Mouse (Mus musculus) embryonic facial prominence, embryonic 15.5 days (tissue): ENCODE data around the gene Nf1. TPM values are rescaled to one million over a fixed set of nuclear protein-coding genes. Genes with fewer than 3 reads are reported as not detected.

Experiments used
- ATAC-seq: fragments of 200-750 bp; cut with Nextera tagmentation; 2 replicates; pipeline ENCODE4 v1.8.0; 2017; ENCODE audit warnings: low read depth, moderate TSS enrichment; ENCODE audit not compliant: insufficient number of reproducible peaks, low FRiP score, low TSS enrichment
- H3K27ac ChIP-seq: fragments of 300-500 bp; sonication (generic); replicated peaks from 2 replicates; pipeline ENCODE4 v1.5.1; 2015; ENCODE audit warnings: mild to moderate bottlenecking, inconsistent platforms
- H3K27me3 ChIP-seq: fragments of 300-500 bp; sonication (generic); 2 replicates; pipeline ENCODE4 v1.6.1; 2015; ENCODE audit warnings: inconsistent platforms
- H3K36me3 ChIP-seq: fragments of 300-500 bp; sonication (generic); 2 replicates; pipeline ENCODE4 v1.6.1; 2015; ENCODE audit warnings: mild to moderate bottlenecking, inconsistent platforms
- H3K4me1 ChIP-seq: fragments of 300-500 bp; sonication (generic); 2 replicates; pipeline ENCODE4 v1.6.1; 2015; ENCODE audit warnings: inconsistent platforms
- H3K4me2 ChIP-seq: fragments of 300-500 bp; sonication (generic); replicated peaks from 2 replicates; pipeline ENCODE4 v1.6.1; 2015; ENCODE audit warnings: mild to moderate bottlenecking, inconsistent platforms
- H3K4me3 ChIP-seq: fragments of 300-500 bp; sonication (generic); replicated peaks from 2 replicates; pipeline ENCODE4 v1.5.1; 2015; ENCODE audit warnings: mild to moderate bottlenecking, inconsistent platforms
- H3K9ac ChIP-seq: fragments of 300-500 bp; sonication (generic); 2 replicates; pipeline ENCODE4 v1.6.1; 2015; ENCODE audit warnings: inconsistent platforms
- H3K9me3 ChIP-seq: fragments of 300-500 bp; sonication (generic); replicated peaks from 2 replicates; pipeline ENCODE4 v1.6.1; 2016; ENCODE audit warnings: inconsistent platforms
- WGBS: fragments of 180-500 bp; shearing (Covaris S2); methylation state at CpG from one replicate; pipeline ENCODE4 v1.1.7; 2015; 5-methylcytosine and 5-hydroxymethylcytosine counted together
- polyA plus RNA-seq: library from polyadenylated mRNA; unstranded; fragments of >200 nt; fragmentation: Nextera tagmentation; extraction: Ambion mirVana; gene quantifications from 2 replicates; pipeline ENCODE4 v1.2.1, GENCODE M21; 2015

The Nf1 gene
- polyA plus RNA-seq, 1 experiment from 2014 or later: 6.4 TPM

GRCm38 (mm10) chr11:79329585-79329984 is 9.9 kb upstream of the Nf1 start:
- H3K27ac ChIP-seq: no peak overlapping the region
- 95% methylated on average over 1 of the region's 1 CpGs for WGBS
- peaks cover under 1% of the 10 kb centered on the region; the same call in 1 of the 2 replicates for H3K4me1 ChIP-seq
- H3K4me2 ChIP-seq: no peak overlapping the region
- H3K9me3 ChIP-seq: no peaks in the 10 kb centered on the region
- H3K9ac ChIP-seq: no peak overlapping the region
- H3K36me3 ChIP-seq: no peaks in the 10 kb centered on the region
- no peak overlapping the region for H3K4me3 ChIP-seq
- no peak for ATAC-seq
- H3K27me3 ChIP-seq: no peaks in the 10 kb centered on the region

DNA sequence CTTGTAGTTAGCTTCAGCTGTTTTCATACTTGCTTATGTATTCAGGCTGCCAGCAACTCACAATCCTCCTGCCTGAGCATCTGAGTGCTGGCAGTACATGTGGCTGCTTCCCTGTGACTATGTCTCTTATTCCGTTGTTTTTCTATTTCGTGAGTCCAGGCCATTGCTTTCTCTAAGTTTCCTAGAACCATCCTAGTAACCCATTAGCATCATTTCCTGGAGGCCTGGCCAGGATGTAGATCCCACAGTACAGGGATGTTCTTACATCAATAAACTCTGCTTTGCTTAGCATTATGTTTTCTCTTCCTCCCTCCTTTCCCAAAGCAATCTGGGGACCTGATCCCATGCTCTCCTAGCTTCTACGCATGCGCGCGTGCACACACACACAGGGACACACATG is 4.4 kb upstream of the Nf1 start:
- H3K27me3 ChIP-seq: no peaks in the 10 kb centered on the region
- H3K4me1 ChIP-seq: peaks cover 6% of the 10 kb centered on the region; the same call in 1 of the 2 replicates
- no peak overlapping the region for H3K9ac ChIP-seq
- WGBS: 93% methylated on average over 6 of the region's 6 CpGs
- no peak for ATAC-seq
- H3K9me3 ChIP-seq: no peaks in the 10 kb centered on the region
- no peak overlapping the region for H3K4me2 ChIP-seq
- no peaks in the 10 kb centered on the region for H3K36me3 ChIP-seq
- H3K4me3 ChIP-seq: no peak overlapping the region
- no peak overlapping the region for H3K27ac ChIP-seq

DNA sequence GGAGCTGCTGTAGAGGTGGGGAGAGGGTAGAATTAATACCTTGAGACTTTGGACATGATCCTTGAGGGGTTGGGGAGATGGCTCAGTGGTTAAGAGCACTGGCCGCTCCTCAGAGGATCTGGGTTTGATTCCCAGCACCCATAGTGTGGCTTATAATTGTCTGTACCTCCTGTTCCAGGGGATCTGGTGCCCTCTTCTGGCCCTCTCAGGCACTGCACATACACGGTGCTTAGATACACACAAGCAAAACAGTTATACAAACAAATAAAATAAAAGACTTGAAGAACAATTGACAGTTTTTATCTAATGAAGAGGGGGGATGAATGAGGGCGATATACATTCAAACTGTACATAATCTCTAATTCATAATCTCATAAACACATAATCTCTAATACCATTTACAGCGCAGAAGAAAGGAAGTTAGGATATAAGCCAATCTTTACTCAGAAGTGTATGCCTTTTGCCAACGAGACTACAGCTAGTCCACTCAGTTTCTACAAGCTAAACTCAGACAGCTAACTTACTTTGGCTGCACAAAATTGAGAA is 2.7 kb upstream of the Nf1 start:
- 90% methylated on average over 5 of the region's 5 CpGs for WGBS
- no peaks in the 10 kb centered on the region for H3K9me3 ChIP-seq
- H3K4me1 ChIP-seq: peaks cover 17% of the 10 kb centered on the region

DNA sequence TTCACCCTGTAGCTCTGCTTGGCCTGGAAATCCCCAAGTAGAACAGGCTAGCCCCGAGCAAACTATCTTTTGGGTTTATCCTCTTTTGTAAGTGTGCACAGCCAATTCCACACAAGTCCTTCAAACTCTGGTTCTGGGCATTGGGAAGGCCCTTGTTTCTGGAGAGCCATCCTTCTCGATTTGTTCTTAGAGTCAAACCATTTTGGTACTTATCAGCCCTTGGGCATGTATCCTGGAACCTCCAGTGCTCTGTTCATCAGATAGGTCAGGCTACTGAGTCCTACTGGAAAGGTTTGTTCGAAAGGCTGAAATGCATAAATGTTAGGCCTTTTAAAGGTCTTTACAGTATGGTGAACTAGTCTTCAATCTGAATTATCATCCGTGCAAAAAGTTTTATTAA is 872 bp upstream of the Nf1 start:
- no peaks in the 10 kb centered on the region for H3K9me3 ChIP-seq
- H3K4me3 ChIP-seq: peak overlapping the region; percentile 85
- ATAC-seq: no peak
- H3K27ac ChIP-seq: peak overlapping the region; percentile 92
- H3K36me3 ChIP-seq: peaks cover 3% of the 10 kb centered on the region; the same call in 1 of the 2 replicates
- H3K4me2 ChIP-seq: peak overlapping the region; percentile 62
- peaks cover 17% of the 10 kb centered on the region for H3K4me1 ChIP-seq
- H3K9ac ChIP-seq: peak overlapping the region; percentile 79
- H3K27me3 ChIP-seq: no peaks in the 10 kb centered on the region
- WGBS: 50% methylated on average over 4 of the region's 4 CpGs

More for the DNA sequence above, 2.7 kb upstream of the Nf1 start:
- no peak overlapping the region for H3K4me2 ChIP-seq
- no peak overlapping the region for H3K27ac ChIP-seq
- no peak overlapping the region for H3K4me3 ChIP-seq
- 0 out of 2 replicates have a peak, but pooled peaks cover 2% of the 10 kb centered on the region for H3K36me3 ChIP-seq
- ATAC-seq: no peak
- no peaks in the 10 kb centered on the region for H3K27me3 ChIP-seq
- H3K9ac ChIP-seq: no peak overlapping the region

- peak; percentile 86 for ATAC-seq
- WGBS: under 1% methylated on average over 40 of the region's 63 CpGs
These were observed 602 bp downstream of the Nf1 start for GRCm38 (mm10) chr11:79339808-79340781.

GRCm38 (mm10) chr11:79356995-79357394 is 17.5 kb downstream of the Nf1 start:
- Histone ChIP-seq H3K4me3 (no peak overlapping the region), H3K9ac (no peak overlapping the region), H3K4me1 (no peaks in the 10 kb centered on the region), H3K27ac (no peak overlapping the region), H3K36me3 (no peaks in the 10 kb centered on the region), H3K9me3 (no peaks in the 10 kb centered on the region), H3K4me2 (no peak overlapping the region), H3K27me3 (no peaks in the 10 kb centered on the region)
- 87% methylated on average over 3 of the region's 3 CpGs for WGBS
- ATAC-seq: no peak

More at GRCm38 (mm10) chr11:79339808-79340781, 602 bp downstream of the Nf1 start:
- H3K4me1 ChIP-seq: peaks cover 17% of the 10 kb centered on the region
- H3K9me3 ChIP-seq: no peaks in the 10 kb centered on the region
- peaks cover 3% of the 10 kb centered on the region; the same call in 1 of the 2 replicates for H3K36me3 ChIP-seq
- H3K27me3 ChIP-seq: no peaks in the 10 kb centered on the region
- H3K4me2 ChIP-seq: peak overlapping the region; percentile 62
- peak overlapping the region; percentile 92 for H3K27ac ChIP-seq
- H3K4me3 ChIP-seq: peak overlapping the region; percentile 85
- H3K9ac ChIP-seq: peak overlapping the region; percentile 73

- Histone ChIP-seq H3K4me3 (no peak overlapping the region), H3K4me1 (no peaks in the 10 kb centered on the region), H3K9ac (no peak overlapping the region), H3K9me3 (no peaks in the 10 kb centered on the region), H3K27ac (no peak overlapping the region), H3K36me3 (no peaks in the 10 kb centered on the region), H3K27me3 (no peaks in the 10 kb centered on the region), H3K4me2 (no peak overlapping the region)
- no peak for ATAC-seq
- 88% methylated on average over 1 of the region's 1 CpGs for WGBS
These were observed 17.9 kb downstream of the Nf1 start for GRCm38 (mm10) chr11:79357397-79357796.

DNA sequence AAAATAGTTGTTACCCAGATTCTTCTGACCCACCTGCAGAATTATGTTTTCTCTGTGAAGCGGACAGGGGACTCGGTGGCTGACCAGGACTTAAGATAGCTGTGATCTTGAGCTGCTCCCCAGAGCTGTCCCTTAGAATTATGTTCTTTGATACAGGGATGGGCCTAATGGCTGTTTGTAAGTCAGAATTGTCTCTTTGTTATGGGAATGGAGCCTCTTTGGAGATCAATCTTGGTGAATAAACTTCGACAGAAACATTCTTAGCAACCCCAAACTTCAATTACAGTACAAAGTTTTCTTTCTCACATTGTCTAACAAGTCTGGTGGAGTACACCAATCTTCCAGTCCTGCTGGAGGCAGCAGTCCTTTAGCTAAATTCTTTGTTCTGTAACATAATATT is 25.5 kb downstream of the Nf1 start:
- no peaks in the 10 kb centered on the region for H3K27me3 ChIP-seq
- WGBS: 87% methylated on average over 3 of the region's 3 CpGs
- no peak overlapping the region for H3K4me3 ChIP-seq
- H3K4me2 ChIP-seq: no peak overlapping the region
- ATAC-seq: no peak
- no peak overlapping the region for H3K9ac ChIP-seq
- H3K36me3 ChIP-seq: 0 out of 2 replicates have a peak, but pooled peaks cover 3% of the 10 kb centered on the region
- no peak overlapping the region for H3K27ac ChIP-seq
- H3K9me3 ChIP-seq: no peaks in the 10 kb centered on the region
- no peaks in the 10 kb centered on the region; the same call in 1 of the 2 replicates for H3K4me1 ChIP-seq

DNA sequence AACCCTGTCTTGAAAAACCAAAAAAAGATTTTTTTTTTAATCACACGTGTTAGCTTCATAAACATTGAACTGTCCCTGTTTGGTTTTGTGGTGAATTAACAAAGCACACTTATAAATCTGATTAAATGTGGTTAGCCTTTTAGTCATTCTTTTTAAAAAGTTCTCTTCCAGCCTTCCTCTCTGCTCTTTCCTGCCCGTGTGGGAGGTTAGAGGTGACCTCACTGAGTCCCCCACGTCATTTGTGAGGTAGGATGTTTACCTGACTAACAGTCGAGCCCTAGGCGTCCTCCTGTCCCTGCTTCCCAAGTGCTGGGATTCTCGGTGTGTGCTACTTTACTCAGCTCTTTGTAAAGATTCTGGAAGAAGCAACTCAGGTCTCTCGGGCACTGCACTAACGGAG is 26.8 kb downstream of the Nf1 start:
- H3K4me3 ChIP-seq: no peak overlapping the region
- no peaks in the 10 kb centered on the region; the same call in 1 of the 2 replicates for H3K4me1 ChIP-seq
- WGBS: 50% methylated on average over 8 of the region's 8 CpGs
- 0 out of 2 replicates have a peak, but pooled peaks cover 3% of the 10 kb centered on the region for H3K36me3 ChIP-seq
- no peak overlapping the region for H3K9ac ChIP-seq
- H3K4me2 ChIP-seq: no peak overlapping the region
- no peak for ATAC-seq
- no peak overlapping the region for H3K27ac ChIP-seq
- H3K27me3 ChIP-seq: no peaks in the 10 kb centered on the region
- H3K9me3 ChIP-seq: no peaks in the 10 kb centered on the region

GRCm38 (mm10) chr11:79373031-79373430 is 33.5 kb downstream of the Nf1 start:
- no peak for ATAC-seq
- Histone ChIP-seq H3K9me3 (no peaks in the 10 kb centered on the region), H3K27me3 (no peaks in the 10 kb centered on the region), H3K36me3 (0 out of 2 replicates have a peak, but pooled peaks cover 3% of the 10 kb centered on the region), H3K4me2 (no peak overlapping the region), H3K27ac (no peak overlapping the region), H3K4me1 (no peaks in the 10 kb centered on the region), H3K4me3 (no peak overlapping the region), H3K9ac (no peak overlapping the region)
- WGBS: 91% methylated on average over 4 of the region's 4 CpGs

DNA sequence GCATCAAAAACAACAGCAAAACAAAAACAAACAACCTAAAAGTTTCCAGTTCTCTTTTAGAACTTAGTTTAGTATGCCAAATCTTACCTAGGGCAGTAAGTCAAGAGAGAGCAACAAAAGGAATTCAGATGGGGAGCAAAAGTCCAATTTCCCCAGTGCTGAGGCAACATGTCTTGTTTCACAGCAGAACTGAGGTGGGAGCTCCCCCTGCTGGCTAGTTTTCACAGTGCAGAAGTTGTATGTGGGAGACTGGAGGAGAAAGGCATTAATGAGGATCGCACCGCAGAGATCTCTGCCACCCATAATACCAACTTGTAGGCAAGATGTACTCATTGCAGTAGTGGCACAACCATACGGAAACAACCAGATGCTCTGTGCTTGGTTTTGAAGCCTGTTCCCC is 58.8 kb downstream of the Nf1 start:
- peaks cover 10% of the 10 kb centered on the region for H3K36me3 ChIP-seq
- no peaks in the 10 kb centered on the region for H3K27me3 ChIP-seq
- H3K9ac ChIP-seq: no peak overlapping the region
- WGBS: 59% methylated on average over 3 of the region's 3 CpGs
- no peaks in the 10 kb centered on the region for H3K9me3 ChIP-seq
- H3K4me1 ChIP-seq: no peaks in the 10 kb centered on the region
- H3K27ac ChIP-seq: no peak overlapping the region
- H3K4me2 ChIP-seq: no peak overlapping the region
- no peak overlapping the region for H3K4me3 ChIP-seq
- no peak for ATAC-seq
